Mouse (Mus musculus) myocyte (in vitro differentiated cells): Measurements from ENCODE around the gene Tprg. TPM values are rescaled to one million over a fixed set of nuclear protein-coding genes. Genes with fewer than 3 reads are reported as not detected.

Source experiments
- H3K27me3 ChIP-seq: one replicate; pipeline ENCODE4 v1.6.1; 2011; ENCODE audit not compliant: control insufficient read depth, insufficient read depth, insufficient read length
- H3K36me3 ChIP-seq: one replicate; pipeline ENCODE4 v1.6.1; 2011; ENCODE audit not compliant: control insufficient read depth, insufficient read depth
- H3K4me2 ChIP-seq: one replicate; pipeline ENCODE4 v1.6.1; 2011; ENCODE audit warnings: low read depth, control low read depth
- H3K4me3 ChIP-seq: one replicate; pipeline ENCODE4 v1.5.1; 2011; ENCODE audit warnings: mild to moderate bottlenecking, control low read depth, moderate library complexity
- H3K79me2 ChIP-seq: one replicate; pipeline ENCODE4 v1.6.1; 2011; ENCODE audit not compliant: control insufficient read depth, insufficient read depth
- H3ac ChIP-seq: one replicate; pipeline ENCODE4 v1.6.1; 2011; ENCODE audit not compliant: control insufficient read depth, insufficient read length
- CEBPB ChIP-seq: IDR thresholded peaks from 2 replicates; pipeline ENCODE4 v1.6.1; 2011; ENCODE audit warnings: mild to moderate bottlenecking, moderate library complexity; ENCODE audit not compliant: poor library complexity, insufficient read depth, severe bottlenecking
- E2F4 ChIP-seq: IDR thresholded peaks from one replicate; pipeline ENCODE4 v1.6.1; 2011; ENCODE audit warnings: mild to moderate bottlenecking, control low read depth, moderate library complexity; ENCODE audit not compliant: insufficient read depth
- MAX ChIP-seq: IDR thresholded peaks from one replicate; pipeline ENCODE4 v1.6.1; 2011; ENCODE audit warnings: low read depth, mild to moderate bottlenecking, control low read depth
- MYOD1 ChIP-seq, 3 experiments: IDR thresholded peaks; one replicate each; pipeline ENCODE4 v1.6.1; 2011; ENCODE audit warnings: control low read depth in 2 of 3, low read depth in 2 of 3, mild to moderate bottlenecking in 2 of 3, moderate library complexity in 1 of 3; ENCODE audit not compliant: insufficient read length in 2 of 3, control insufficient read depth in 1 of 3
- MYOG ChIP-seq, 3 experiments: IDR thresholded peaks; one replicate each; pipeline ENCODE4 v1.6.1; 2011; ENCODE audit warnings: control low read depth in 2 of 3, low read depth in 2 of 3, mild to moderate bottlenecking in 2 of 3; ENCODE audit not compliant: insufficient read length in 2 of 3, control insufficient read depth in 1 of 3, insufficient read depth in 1 of 3
- POLR2A ChIP-seq: IDR thresholded peaks from one replicate; pipeline ENCODE4 v1.6.1; 2011; ENCODE audit warnings: low read depth, mild to moderate bottlenecking, control low read depth, moderate library complexity; ENCODE audit not compliant: insufficient read length
- POLR2AphosphoS2 ChIP-seq: IDR thresholded peaks from one replicate; pipeline ENCODE4 v1.6.1; 2011; ENCODE audit warnings: low read depth, control low read depth; ENCODE audit not compliant: insufficient read length
- REST ChIP-seq: IDR thresholded peaks from one replicate; pipeline ENCODE4 v1.6.1; 2011; ENCODE audit warnings: mild to moderate bottlenecking, control low read depth, moderate library complexity; ENCODE audit not compliant: insufficient read depth, insufficient read length
- SRF ChIP-seq: IDR thresholded peaks from one replicate; pipeline ENCODE4 v1.6.1; 2011; ENCODE audit warnings: low read depth; ENCODE audit not compliant: control insufficient read depth, insufficient read length
- TCF12 ChIP-seq: IDR thresholded peaks from one replicate; pipeline ENCODE4 v1.6.1; 2011; ENCODE audit warnings: mild to moderate bottlenecking, control low read depth; ENCODE audit not compliant: poor library complexity, insufficient read depth, severe bottlenecking
- TCF3 ChIP-seq: IDR thresholded peaks from one replicate; pipeline ENCODE4 v1.6.1; 2011; ENCODE audit warnings: low read depth, control low read depth; ENCODE audit not compliant: insufficient read length
- USF1 ChIP-seq: IDR thresholded peaks from one replicate; pipeline ENCODE4 v1.6.1; 2011; ENCODE audit warnings: low read depth, mild to moderate bottlenecking, control low read depth, moderate library complexity
- polyA plus RNA-seq: library from polyadenylated mRNA; unstranded; fragments of >200 nt; fragmentation: generic; extraction: Trizol; gene quantifications from one replicate; pipeline ENCODE4 v1.2.1, GENCODE M21; 2012; ENCODE audit warnings: missing spikeins

The Tprg gene
- polyA plus RNA-seq, 1 experiment, result not detected

- Histone ChIP-seq H3K36me3 (no peaks in the 10 kb centered on the region), H3ac (no peak overlapping the region), H3K4me2 (no peak overlapping the region), H3K27me3 (no peaks in the 10 kb centered on the region), H3K79me2 (no peaks in the 10 kb centered on the region), H3K4me3 (no peak overlapping the region)
- no peak for TF ChIP-seq REST
- no peak for TF ChIP-seq E2F4
- no peak for TF ChIP-seq SRF
- TF ChIP-seq MYOG (IDR thresholded peaks at IDR 0.05; ENCODE audit: control insufficient read depth in 1 of 3, insufficient read depth in 1 of 3, insufficient read length in 2 of 3, low read depth in 2 of 3), result no peak
- TF ChIP-seq MYOD1 (IDR thresholded peaks at IDR 0.05; ENCODE audit: control insufficient read depth in 1 of 3, insufficient read length in 2 of 3, low read depth in 2 of 3), result no peak
- no peak for TF ChIP-seq TCF3
- TF ChIP-seq TCF12, result no peak
- TF ChIP-seq USF1, result no peak
- no peak for TF ChIP-seq CEBPB
- TF ChIP-seq POLR2AphosphoS2, result no peak
- no peak for TF ChIP-seq POLR2A
- no peak for TF ChIP-seq MAX
Observed at GRCm38 (mm10) chr16:25293753-25294152, 7.1 kb downstream of the Tprg start.

- Histone ChIP-seq H3K4me3 (no peak overlapping the region), H3K4me2 (no peak overlapping the region), H3K36me3 (no peaks in the 10 kb centered on the region), H3K27me3 (no peaks in the 10 kb centered on the region), H3K79me2 (no peaks in the 10 kb centered on the region), H3ac (no peak overlapping the region)
- TF ChIP-seq REST (no peak), MYOD1 (IDR thresholded peaks at IDR 0.05; ENCODE audit: control insufficient read depth in 1 of 3, insufficient read length in 2 of 3, low read depth in 2 of 3) (no peak), MYOG (IDR thresholded peaks at IDR 0.05; ENCODE audit: control insufficient read depth in 1 of 3, insufficient read depth in 1 of 3, insufficient read length in 2 of 3, low read depth in 2 of 3) (no peak), POLR2A (no peak), USF1 (no peak), TCF12 (no peak), SRF (no peak), CEBPB (no peak), TCF3 (no peak), MAX (no peak)
Observed at GRCm38 (mm10) chr16:25295546-25295945, 8.9 kb downstream of the Tprg start.

DNA sequence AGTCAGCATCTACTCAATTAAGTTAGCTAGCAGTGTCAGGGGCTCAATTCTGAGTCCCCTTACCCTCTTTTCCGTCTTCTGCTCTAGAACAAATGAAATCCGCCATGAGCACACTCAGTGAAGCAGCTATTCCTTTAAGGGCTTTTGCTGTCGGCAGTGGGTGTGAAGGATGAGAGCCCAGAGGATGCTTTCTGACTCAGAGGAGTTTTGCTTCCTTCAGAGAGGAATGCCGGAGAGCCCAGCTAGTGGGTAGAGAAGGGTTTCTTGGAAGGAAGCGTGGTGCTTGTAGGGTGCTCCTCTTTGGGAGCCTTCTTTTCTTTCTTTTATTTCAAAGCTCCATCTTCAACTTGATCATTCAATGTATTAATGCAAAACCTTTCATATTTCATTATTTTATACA lies 10.1 kb downstream of the Tprg start:
- H3ac ChIP-seq, result no peak overlapping the region
- H3K79me2 ChIP-seq, result no peaks in the 10 kb centered on the region
- H3K36me3 ChIP-seq, result no peaks in the 10 kb centered on the region
- no peak overlapping the region for H3K4me3 ChIP-seq
- TF ChIP-seq POLR2AphosphoS2 (no peak), E2F4 (no peak), USF1 (no peak), POLR2A (no peak), MYOG (IDR thresholded peaks at IDR 0.05; ENCODE audit: control insufficient read depth in 1 of 3, insufficient read depth in 1 of 3, insufficient read length in 2 of 3, low read depth in 2 of 3) (no peak), REST (no peak), MYOD1 (IDR thresholded peaks at IDR 0.05; ENCODE audit: control insufficient read depth in 1 of 3, insufficient read length in 2 of 3, low read depth in 2 of 3) (no peak), MAX (no peak), CEBPB (no peak), TCF12 (no peak)
- H3K4me2 ChIP-seq, result no peak overlapping the region
- H3K27me3 ChIP-seq, result no peaks in the 10 kb centered on the region

GRCm38 (mm10) chr16:25298204-25298603 lies 11.6 kb downstream of the Tprg start:
- no peaks in the 10 kb centered on the region for H3K36me3 ChIP-seq
- H3K4me2 ChIP-seq, result no peak overlapping the region
- no peak for TF ChIP-seq E2F4
- no peak for TF ChIP-seq MYOG (IDR thresholded peaks at IDR 0.05; ENCODE audit: control insufficient read depth in 1 of 3, insufficient read depth in 1 of 3, insufficient read length in 2 of 3, low read depth in 2 of 3)
- TF ChIP-seq MAX, result no peak
- no peak for TF ChIP-seq MYOD1 (IDR thresholded peaks at IDR 0.05; ENCODE audit: control insufficient read depth in 1 of 3, insufficient read length in 2 of 3, low read depth in 2 of 3)
- H3K4me3 ChIP-seq, result no peak overlapping the region
- no peaks in the 10 kb centered on the region for H3K27me3 ChIP-seq
- H3K79me2 ChIP-seq, result no peaks in the 10 kb centered on the region
- H3ac ChIP-seq, result no peak overlapping the region

DNA sequence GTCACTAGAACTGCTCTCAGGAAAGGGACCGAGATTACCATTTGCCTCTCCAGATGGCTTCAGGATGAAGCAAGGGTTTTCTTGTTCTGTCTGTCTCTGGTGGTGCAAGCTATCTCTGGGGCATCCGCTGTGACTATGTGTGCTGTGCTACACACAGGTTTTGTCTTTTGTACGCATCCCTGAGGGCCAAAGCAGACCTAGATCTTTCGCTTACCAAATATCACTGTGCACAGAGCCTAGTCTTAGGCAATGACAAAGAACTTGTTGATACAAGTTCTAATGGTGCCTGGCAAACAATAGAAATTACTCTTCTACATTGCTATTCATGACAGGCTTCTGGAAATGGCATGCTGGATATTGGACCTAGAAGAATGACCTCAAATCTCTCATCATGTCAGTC lies 16.0 kb downstream of the Tprg start:
- Histone ChIP-seq H3K4me3 (no peak overlapping the region), H3K79me2 (no peaks in the 10 kb centered on the region), H3K36me3 (no peaks in the 10 kb centered on the region), H3K27me3 (no peaks in the 10 kb centered on the region), H3K4me2 (no peak overlapping the region), H3ac (no peak overlapping the region)
- TF ChIP-seq MYOD1 (IDR thresholded peaks at IDR 0.05; ENCODE audit: control insufficient read depth in 1 of 3, insufficient read length in 2 of 3, low read depth in 2 of 3) (no peak), MAX (no peak), E2F4 (no peak), POLR2AphosphoS2 (no peak), TCF3 (no peak), REST (no peak), TCF12 (no peak), CEBPB (no peak), SRF (no peak), USF1 (no peak), MYOG (IDR thresholded peaks at IDR 0.05; ENCODE audit: control insufficient read depth in 1 of 3, insufficient read depth in 1 of 3, insufficient read length in 2 of 3, low read depth in 2 of 3) (no peak), POLR2A (no peak)
